Mouse (Mus musculus): ENCODE data around the gene Rrm1. TPM values are rescaled to one million over a fixed set of nuclear protein-coding genes. Genes with fewer than 3 reads are reported as not detected.
A peak's percentile ranks its signal among the peaks of the same experiment; 100 is the strongest.
"Not testable (repeated sequence)": the region's sequence is repeated elsewhere in the genome, so short reads cannot be mapped to it uniquely, and the experiment has no call there.

The Rrm1 gene
- 39.3 and 40.6 TPM in 2 replicates for total RNA-seq (2014; rRNA removed)
- 41.0 and 41.2 TPM in 2 replicates for polyA plus RNA-seq (2015; fragmentation: Nextera tagmentation; extraction: Ambion mirVana)

DNA sequence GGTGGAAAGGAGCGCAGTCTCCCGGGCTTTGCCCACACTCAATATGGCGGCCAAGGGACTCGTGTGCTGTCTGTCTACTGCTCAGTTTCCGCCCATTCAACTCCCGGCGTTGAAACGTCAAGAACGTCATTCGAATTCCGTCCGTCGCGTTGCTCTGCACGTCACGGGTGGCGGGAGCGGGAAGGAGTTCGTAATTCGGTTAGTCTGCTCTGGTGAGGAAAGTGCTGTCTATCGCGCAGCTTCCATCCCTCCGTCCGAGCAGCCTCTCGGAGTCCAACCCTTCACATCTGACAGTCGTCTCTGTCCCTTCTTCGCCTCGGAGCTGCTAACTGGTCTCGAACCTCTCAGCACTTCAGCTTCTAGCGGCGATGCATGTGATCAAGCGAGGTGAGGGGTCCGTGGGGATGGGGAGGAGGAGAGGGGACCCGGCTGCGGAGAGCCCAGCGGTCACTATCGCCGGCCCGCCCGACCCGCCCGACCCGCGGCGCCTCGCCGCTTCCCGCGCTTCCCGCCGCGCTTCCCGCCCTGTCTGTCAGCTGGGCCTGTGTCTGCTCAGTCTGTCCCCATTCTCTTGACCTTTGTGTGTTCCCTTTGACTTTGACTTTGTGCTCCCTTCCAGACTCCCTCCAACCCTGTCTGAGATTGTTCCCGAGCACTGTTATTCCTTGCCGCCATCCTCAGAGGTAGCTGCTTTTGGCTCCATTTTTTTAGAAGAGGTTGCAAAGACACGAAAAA lies at the start of gene Rrm1:
Rrm1 (plus strand) TSS at position 39 of the 735 bp plus-strand sequence.
- Histone ChIP-seq H3K36me3 (ENCODE audit: insufficient read depth, low read length) (peaks cover 3% of the 10 kb centered on the region; the same call in 1 of the 2 replicates), H3K4me3 (ENCODE audit: low read length) (peak within 1 kb of the TSS; percentile 85), H3K27ac (peak within 1 kb of the TSS; percentile 51; the same call in 1 of the 2 replicates), H3K9me3 (ENCODE audit: low read length) (no peaks in the 10 kb centered on the region), H3K27me3 (ENCODE audit: insufficient read depth, low read length) (no peaks in the 10 kb centered on the region), H3K9ac (replicated peaks; ENCODE audit: low read length) (peak within 1 kb of the TSS; percentile 70), H3K4me2 (ENCODE audit: low read depth, low read length) (peak within 1 kb of the TSS; percentile 82), H3K4me1 (ENCODE audit: insufficient read depth, low read length) (peaks cover 5% of the 10 kb centered on the region; the same call in 1 of the 2 replicates)
- TF ChIP-seq CTCF (IDR thresholded peaks at IDR 0.05; ENCODE audit: low read depth): no peak
- DNase-seq (ENCODE audit: low spot score): peak; percentile 99
- peak; percentile 99 for ATAC-seq
- under 1% methylated on average over 52 of the region's 56 CpGs for WGBS

DNA sequence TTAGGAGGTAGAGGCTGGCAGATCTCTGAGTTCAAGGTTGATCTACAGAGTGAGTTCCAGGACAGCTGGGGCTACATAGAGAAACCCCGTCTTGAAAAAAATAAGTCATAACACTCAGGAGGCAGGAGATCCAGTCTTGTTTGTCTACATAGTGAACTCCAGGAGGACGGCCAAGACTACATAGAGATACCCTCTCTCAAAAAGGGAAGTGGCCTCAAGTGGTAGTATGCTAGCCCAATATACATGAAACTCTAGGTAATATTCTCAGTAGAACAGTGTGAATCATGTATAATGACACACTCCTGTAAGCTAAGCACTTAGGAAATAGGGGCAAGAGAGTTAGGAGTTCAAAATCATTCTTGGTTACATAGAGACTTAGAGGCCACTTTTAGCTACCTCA lies 47.6 kb upstream of the Rrm1 start:
- ATAC-seq: no peak
- 96% methylated on average over 2 of the region's 2 CpGs for WGBS
- H3K9me3 ChIP-seq (ENCODE audit: low read length): no peaks in the 10 kb centered on the region

DNA sequence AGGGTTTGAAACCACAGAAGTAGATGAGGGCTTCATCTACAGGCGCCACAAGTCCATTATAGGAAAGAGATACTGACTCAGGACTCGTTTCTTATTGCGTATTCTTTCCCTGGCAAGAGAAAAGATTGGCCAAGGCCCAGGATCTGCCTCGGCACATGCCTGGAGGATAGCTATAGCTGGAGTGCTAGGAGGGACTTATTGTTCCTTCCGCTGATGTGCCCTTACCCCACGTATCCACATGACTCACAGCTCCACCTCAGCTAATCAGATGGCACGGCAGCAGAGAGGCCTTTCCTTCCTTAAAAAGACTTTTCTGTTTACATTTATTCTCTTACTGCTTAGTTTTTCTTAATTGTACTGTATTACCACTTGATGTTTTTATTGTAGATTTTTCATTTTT lies 45.6 kb upstream of the Rrm1 start:
- 60% methylated on average over 7 of the region's 7 CpGs for WGBS

More for the DNA sequence above, 47.6 kb upstream of the Rrm1 start:
- H3K4me1 ChIP-seq (ENCODE audit: insufficient read depth, low read length): no peaks in the 10 kb centered on the region
- no peak for TF ChIP-seq CTCF (IDR thresholded peaks at IDR 0.05; ENCODE audit: low read depth)
- no peaks in the 10 kb centered on the region for H3K36me3 ChIP-seq (ENCODE audit: insufficient read depth, low read length)
- H3K4me3 ChIP-seq (ENCODE audit: low read length): no peak overlapping the region
- no peaks in the 10 kb centered on the region for H3K27me3 ChIP-seq (ENCODE audit: insufficient read depth, low read length)
- DNase-seq (ENCODE audit: low spot score): no peak
- H3K27ac ChIP-seq: no peak overlapping the region
- H3K9ac ChIP-seq (replicated peaks; ENCODE audit: low read length): no peak overlapping the region
- H3K4me2 ChIP-seq (ENCODE audit: low read depth, low read length): no peak overlapping the region

DNA sequence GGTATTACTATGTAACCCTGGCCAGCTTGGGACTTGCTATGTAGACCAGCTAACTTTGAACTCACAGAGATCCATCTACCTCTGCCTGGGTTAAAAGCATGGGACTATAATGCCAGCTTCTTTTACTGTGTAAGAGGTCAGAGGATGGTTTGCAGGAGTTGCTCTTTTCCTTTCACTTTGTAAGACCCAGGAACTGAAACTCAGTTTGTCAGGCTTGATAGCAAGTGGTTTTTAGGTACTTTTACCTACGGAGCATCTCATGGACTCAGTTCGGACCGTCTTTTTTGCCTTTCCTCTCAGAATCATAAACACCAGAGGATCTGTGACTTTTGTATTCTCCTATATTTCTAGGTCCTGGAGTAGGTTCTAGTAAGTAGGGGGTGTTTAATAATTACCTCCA lies 45.2 kb upstream of the Rrm1 start:
- H3K4me1 ChIP-seq (ENCODE audit: insufficient read depth, low read length): no peaks in the 10 kb centered on the region
- H3K4me3 ChIP-seq (ENCODE audit: low read length): no peak overlapping the region
- TF ChIP-seq CTCF (IDR thresholded peaks at IDR 0.05; ENCODE audit: low read depth): no peak
- H3K9me3 ChIP-seq (ENCODE audit: low read length): no peaks in the 10 kb centered on the region
- ATAC-seq: no peak
- H3K36me3 ChIP-seq (ENCODE audit: insufficient read depth, low read length): no peaks in the 10 kb centered on the region
- H3K9ac ChIP-seq (replicated peaks; ENCODE audit: low read length): no peak overlapping the region
- no peaks in the 10 kb centered on the region for H3K27me3 ChIP-seq (ENCODE audit: insufficient read depth, low read length)
- WGBS: 93% methylated on average over 3 of the region's 3 CpGs
- no peak overlapping the region for H3K27ac ChIP-seq
- DNase-seq (ENCODE audit: low spot score): no peak
- no peak overlapping the region for H3K4me2 ChIP-seq (ENCODE audit: low read depth, low read length)

More for the DNA sequence above, 45.6 kb upstream of the Rrm1 start:
- no peak for TF ChIP-seq CTCF (IDR thresholded peaks at IDR 0.05; ENCODE audit: low read depth)
- Histone ChIP-seq H3K4me2 (ENCODE audit: low read depth, low read length) (no peak overlapping the region), H3K4me1 (ENCODE audit: insufficient read depth, low read length) (no peaks in the 10 kb centered on the region), H3K27ac (no peak overlapping the region), H3K36me3 (ENCODE audit: insufficient read depth, low read length) (no peaks in the 10 kb centered on the region), H3K9ac (replicated peaks; ENCODE audit: low read length) (no peak overlapping the region), H3K27me3 (ENCODE audit: insufficient read depth, low read length) (no peaks in the 10 kb centered on the region), H3K9me3 (ENCODE audit: low read length) (no peaks in the 10 kb centered on the region), H3K4me3 (ENCODE audit: low read length) (no peak overlapping the region)
- DNase-seq (ENCODE audit: low spot score) (no peak), ATAC-seq (no peak)

DNA sequence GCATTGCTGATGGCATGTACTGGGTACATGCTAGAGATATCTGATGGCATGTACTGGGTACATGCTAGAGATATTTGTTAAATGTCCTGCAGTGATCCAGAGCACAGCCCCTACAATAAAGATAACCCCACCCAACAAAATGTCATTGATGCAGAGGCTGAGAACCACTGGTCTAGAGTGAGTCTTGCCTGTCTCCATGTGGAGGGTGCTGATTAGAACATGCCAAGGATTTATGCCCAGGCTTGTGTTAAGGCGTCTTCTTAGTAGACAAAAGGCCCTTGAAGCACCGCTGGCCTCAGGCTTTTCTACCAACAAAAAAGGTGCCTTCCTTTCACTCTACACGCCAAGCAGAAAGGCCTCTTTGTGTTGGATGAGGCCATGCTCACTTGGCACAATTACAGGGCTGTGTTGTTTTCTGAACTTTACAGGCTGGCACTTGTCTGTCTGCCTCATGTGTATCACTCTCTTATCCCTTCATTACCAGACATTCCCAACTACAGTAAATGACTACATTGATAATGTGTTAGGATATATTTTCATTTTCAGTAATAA lies 42.2 kb upstream of the Rrm1 start:
- 38% methylated on average over 3 of the region's 3 CpGs for WGBS

DNA sequence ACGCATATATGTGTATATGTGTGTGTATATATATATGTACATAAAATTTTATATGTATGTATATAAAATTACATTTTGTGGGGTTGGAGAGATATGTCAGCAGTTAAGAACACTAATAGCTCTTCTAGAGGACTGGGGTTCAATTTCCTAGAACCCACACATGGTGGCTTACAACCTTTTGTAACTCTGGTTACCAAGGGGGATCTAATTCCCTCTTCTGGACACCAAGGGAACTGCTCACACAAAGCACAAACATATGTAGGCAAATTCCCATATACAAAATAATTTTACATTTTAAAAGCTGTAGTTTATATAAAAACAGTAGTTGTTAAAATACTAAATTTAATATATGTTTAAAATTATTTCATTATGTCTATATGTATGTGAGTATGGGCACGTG lies 37.4 kb upstream of the Rrm1 start:
- WGBS: 94% methylated on average over 2 of the region's 2 CpGs
- H3K27me3 ChIP-seq (ENCODE audit: insufficient read depth, low read length): no peaks in the 10 kb centered on the region
- ATAC-seq (no peak), DNase-seq (ENCODE audit: low spot score) (no peak)
- no peaks in the 10 kb centered on the region for H3K4me1 ChIP-seq (ENCODE audit: insufficient read depth, low read length)
- H3K27ac ChIP-seq: no peak overlapping the region
- H3K9ac ChIP-seq (replicated peaks; ENCODE audit: low read length): no peak overlapping the region
- H3K9me3 ChIP-seq (ENCODE audit: low read length): no peaks in the 10 kb centered on the region
- H3K36me3 ChIP-seq (ENCODE audit: insufficient read depth, low read length): no peaks in the 10 kb centered on the region
- no peak overlapping the region for H3K4me3 ChIP-seq (ENCODE audit: low read length)
- no peak for TF ChIP-seq CTCF (IDR thresholded peaks at IDR 0.05; ENCODE audit: low read depth)
- no peak overlapping the region for H3K4me2 ChIP-seq (ENCODE audit: low read depth, low read length)

More for the DNA sequence above, 42.2 kb upstream of the Rrm1 start:
- no peak for ATAC-seq
- TF ChIP-seq CTCF (IDR thresholded peaks at IDR 0.05; ENCODE audit: low read depth): no peak
- Histone ChIP-seq H3K27ac (no peak overlapping the region), H3K4me3 (ENCODE audit: low read length) (no peak overlapping the region), H3K4me1 (ENCODE audit: insufficient read depth, low read length) (no peaks in the 10 kb centered on the region), H3K27me3 (ENCODE audit: insufficient read depth, low read length) (no peaks in the 10 kb centered on the region), H3K36me3 (ENCODE audit: insufficient read depth, low read length) (no peaks in the 10 kb centered on the region), H3K4me2 (ENCODE audit: low read depth, low read length) (no peak overlapping the region), H3K9ac (replicated peaks; ENCODE audit: low read length) (no peak overlapping the region), H3K9me3 (ENCODE audit: low read length) (no peaks in the 10 kb centered on the region)
- no peak for DNase-seq (ENCODE audit: low spot score)

DNA sequence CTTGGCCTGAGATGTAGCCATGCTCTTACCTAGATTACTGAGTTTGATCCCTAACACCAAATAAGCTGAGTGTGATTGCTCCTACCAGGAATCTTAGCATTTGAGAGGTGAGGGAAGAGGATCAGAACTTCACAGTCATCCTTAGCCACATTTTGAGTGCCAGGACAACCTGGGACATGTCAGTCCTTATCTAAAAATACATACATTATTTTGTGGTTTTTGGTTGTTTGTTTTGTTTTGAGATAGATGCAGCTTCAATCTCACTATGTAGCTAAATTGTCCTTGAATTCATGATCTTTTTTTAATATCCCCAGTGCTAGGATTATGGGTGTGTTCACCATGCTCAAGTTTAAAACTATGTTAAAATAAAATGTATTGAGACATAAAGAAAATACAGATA lies 34.1 kb upstream of the Rrm1 start:
- Histone ChIP-seq H3K4me3 (ENCODE audit: low read length) (no peak overlapping the region), H3K36me3 (ENCODE audit: insufficient read depth, low read length) (no peaks in the 10 kb centered on the region), H3K4me2 (ENCODE audit: low read depth, low read length) (no peak overlapping the region), H3K4me1 (ENCODE audit: insufficient read depth, low read length) (no peaks in the 10 kb centered on the region), H3K27me3 (ENCODE audit: insufficient read depth, low read length) (no peaks in the 10 kb centered on the region), H3K27ac (no peak overlapping the region), H3K9me3 (ENCODE audit: low read length) (no peaks in the 10 kb centered on the region), H3K9ac (replicated peaks; ENCODE audit: low read length) (no peak overlapping the region)
- ATAC-seq (no peak), DNase-seq (ENCODE audit: low spot score) (no peak)
- no peak for TF ChIP-seq CTCF (IDR thresholded peaks at IDR 0.05; ENCODE audit: low read depth)

DNA sequence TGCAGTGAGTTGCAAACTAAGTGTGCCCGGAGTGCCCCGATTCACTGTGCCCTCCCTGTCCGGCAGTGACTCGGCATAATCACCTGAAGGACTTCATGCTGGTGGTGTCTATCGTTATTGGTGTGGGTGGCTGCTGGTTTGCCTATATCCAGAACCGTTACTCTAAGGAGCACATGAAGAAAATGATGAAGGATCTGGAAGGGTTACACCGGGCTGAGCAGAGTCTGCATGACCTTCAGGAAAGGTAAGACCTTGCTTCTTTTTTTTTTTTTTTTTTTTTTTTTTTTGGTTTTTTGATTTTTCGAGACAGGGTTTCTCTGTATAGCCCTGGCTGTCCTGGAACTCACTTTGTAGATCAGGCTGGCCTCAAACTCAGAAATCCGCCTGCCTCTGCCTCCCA lies 26.2 kb upstream of the Rrm1 start:
- not testable (repeated sequence) for H3K36me3 ChIP-seq (ENCODE audit: insufficient read depth, low read length); H3K9me3 ChIP-seq (ENCODE audit: low read length); H3K27ac ChIP-seq; H3K9ac ChIP-seq (replicated peaks; ENCODE audit: low read length); H3K4me3 ChIP-seq (ENCODE audit: low read length); H3K4me1 ChIP-seq (ENCODE audit: insufficient read depth, low read length); DNase-seq (ENCODE audit: low spot score); ATAC-seq; H3K27me3 ChIP-seq (ENCODE audit: insufficient read depth, low read length); H3K4me2 ChIP-seq (ENCODE audit: low read depth, low read length)
- WGBS: 92% methylated on average over 9 of the region's 9 CpGs

Measured in hindbrain, postnatal 0 days (tissue).